ENCODE assay signal across 29 mouse cellular contexts in the genomic region with DNA sequence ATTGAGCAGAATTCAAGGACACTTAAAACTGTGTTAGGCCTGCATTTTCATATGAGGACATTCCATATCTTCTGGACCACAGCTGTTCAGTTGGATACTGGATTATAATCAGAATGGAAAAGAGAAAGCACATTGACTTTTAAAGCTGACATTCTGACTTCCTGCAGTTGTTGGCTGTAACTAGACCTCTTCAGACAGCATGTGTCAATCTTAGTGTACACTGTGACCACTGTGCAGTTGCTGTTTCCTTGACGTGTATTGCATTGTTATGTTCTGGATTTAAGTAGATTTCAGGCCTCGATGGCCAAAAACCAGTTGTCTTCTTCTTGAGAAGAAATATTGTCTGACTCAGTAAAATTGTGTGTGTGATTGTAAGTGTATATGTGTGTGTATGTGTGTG. TPM values are rescaled to one million over a fixed set of nuclear protein-coding genes. Genes with fewer than 3 reads are reported as not detected.
"Had no signal": no experiment of that assay in that cellular context is flagged by ENCODE, and none has a peak within 500 bp of the region (broad histone marks: within the 10 kb centered on the region; RNA-seq: fewer than 3 reads in every experiment).

No protein-coding gene starts in this region.

- H3K36me3 ChIP-seq: embryonic facial prominence, embryonic 12.5 days; embryonic facial prominence, embryonic 13.5 days; embryonic facial prominence, embryonic 15.5 days had no signal

- H3K4me1 ChIP-seq: embryonic facial prominence, embryonic 12.5 days; embryonic facial prominence, embryonic 13.5 days; embryonic facial prominence, embryonic 15.5 days had no signal

- H3K9me3 ChIP-seq: embryonic facial prominence, embryonic 12.5 days; embryonic facial prominence, embryonic 13.5 days; embryonic facial prominence, embryonic 15.5 days; forebrain, embryonic 10.5 days; forebrain, embryonic 12.5 days; forebrain, embryonic 13.5 days; forebrain, embryonic 15.5 days had no signal

- H3K9ac ChIP-seq: embryonic facial prominence, embryonic 12.5 days; embryonic facial prominence, embryonic 13.5 days; embryonic facial prominence, embryonic 15.5 days; forebrain, embryonic 12.5 days; forebrain, embryonic 13.5 days; forebrain, embryonic 15.5 days; forebrain, postnatal 0 days had no signal

- DNase-seq: cerebellum, adult 18-20 months; cerebellum, adult 8-10 months; cerebellum, adult 9-10 months; cerebellum, adult 9-11 months; cerebellum, postnatal 10 days; cerebellum, postnatal 14 days; cerebellum, postnatal 25 days; cerebellum, postnatal 36 days; embryo, embryonic 11 days; forebrain, postnatal 0 days; gastrocnemius, adult 2 months; gastrocnemius, postnatal 10 days; gastrocnemius, postnatal 14 days; gastrocnemius, postnatal 25 days; gastrocnemius, postnatal 36 days; heart, adult 18-20 months; heart, adult 2 months had no signal

- H3K4me3 ChIP-seq: embryonic facial prominence, embryonic 12.5 days; embryonic facial prominence, embryonic 13.5 days; embryonic facial prominence, embryonic 15.5 days; erythroblast, embryonic 14.5 days; forebrain, embryonic 10.5 days; forebrain, embryonic 12.5 days; forebrain, embryonic 13.5 days; forebrain, embryonic 15.5 days; gastrocnemius, adult 2 months; heart, adult 2 months had no signal

- H3K4me2 ChIP-seq: embryonic facial prominence, embryonic 12.5 days; embryonic facial prominence, embryonic 13.5 days; embryonic facial prominence, embryonic 15.5 days; forebrain, embryonic 12.5 days; forebrain, embryonic 13.5 days; forebrain, embryonic 15.5 days had no signal

- H3K27ac ChIP-seq: embryonic facial prominence, embryonic 12.5 days; embryonic facial prominence, embryonic 13.5 days; embryonic facial prominence, embryonic 15.5 days; forebrain, embryonic 10.5 days; forebrain, embryonic 12.5 days; forebrain, embryonic 13.5 days; forebrain, embryonic 15.5 days; gastrocnemius, adult 2 months; heart, adult 2 months had no signal

- ATAC-seq: forebrain, embryonic 13.5 days; forebrain, embryonic 14.5 days; forebrain, embryonic 15.5 days; forebrain, embryonic 16.5 days; forebrain, postnatal 0 days had no signal

- H3K27me3 ChIP-seq: embryonic facial prominence, embryonic 12.5 days; embryonic facial prominence, embryonic 13.5 days; embryonic facial prominence, embryonic 15.5 days; forebrain, embryonic 12.5 days; forebrain, embryonic 13.5 days; forebrain, embryonic 15.5 days had no signal

RNA-seq across cellular contexts. Expression of a gene that starts 21.3 kb away (rescaled TPM):
- total RNA-seq: common myeloid progenitor, adult 5-6 weeks; granulocyte monocyte progenitor cell, adult 5-6 weeks had no signal
- polyA plus RNA-seq: erythroblast, embryonic 14.5 days had no signal
